Mouse (Mus musculus): ENCODE results near the gene Pnrc1.

- TF ChIP-seq POLR2A (IDR thresholded peaks at IDR 0.05; ENCODE audit: insufficient read length, low read depth) (no peak), MYOD1 (IDR thresholded peaks at IDR 0.05; ENCODE audit: control insufficient read depth in 1 of 3, insufficient read length in 2 of 3, low read depth in 2 of 3) (no peak), POLR2AphosphoS2 (IDR thresholded peaks at IDR 0.05; ENCODE audit: insufficient read length, low read depth) (no peak), USF1 (IDR thresholded peaks at IDR 0.05; ENCODE audit: low read depth) (no peak), E2F4 (IDR thresholded peaks at IDR 0.05; ENCODE audit: insufficient read depth) (no peak), MAX (IDR thresholded peaks at IDR 0.05; ENCODE audit: low read depth) (no peak), SRF (IDR thresholded peaks at IDR 0.05; ENCODE audit: control insufficient read depth, insufficient read length, low read depth) (no peak), MYOG (IDR thresholded peaks at IDR 0.05; ENCODE audit: control insufficient read depth in 1 of 3, insufficient read depth in 1 of 3, insufficient read length in 2 of 3, low read depth in 2 of 3) (no peak), REST (IDR thresholded peaks at IDR 0.05; ENCODE audit: insufficient read depth, insufficient read length) (no peak), TCF12 (IDR thresholded peaks at IDR 0.05; ENCODE audit: insufficient read depth, poor library complexity, severe bottlenecking) (no peak)
Measured at GRCm38 (mm10) chr4:33315840-33316239, 25.9 kb upstream of the Pnrc1 start.
